Mouse (Mus musculus) liver, postnatal 0 days (tissue): ENCODE data around the gene Serpina5. TPM values are rescaled to one million over a fixed set of nuclear protein-coding genes. Genes with fewer than 3 reads are reported as not detected.

Source experiments
- ATAC-seq: fragments of 200-750 bp; cut with Nextera tagmentation; 2 replicates; pipeline ENCODE4 v1.8.0; 2017; ENCODE audit warnings: mild to moderate bottlenecking, moderate library complexity
- DNase-seq: peaks from one replicate; pipeline ENCODE4 v3.0.0-alpha.2; 2016
- H3K27ac ChIP-seq: fragments of 300-500 bp; sonication (generic); 2 replicates; pipeline ENCODE4 v1.5.1; 2014; ENCODE audit warnings: antibody characterized with exemption, moderate library complexity, mild to moderate bottlenecking, low read depth
- H3K27me3 ChIP-seq: fragments of 300-500 bp; sonication (generic); 2 replicates; pipeline ENCODE4 v1.6.1; 2014; ENCODE audit warnings: low read length, control low read depth, mixed read lengths; ENCODE audit not compliant: insufficient read depth
- H3K36me3 ChIP-seq: fragments of 300-500 bp; sonication (generic); replicated peaks from 2 replicates; pipeline ENCODE4 v1.6.1; 2014; ENCODE audit warnings: mild to moderate bottlenecking, control low read depth, low read length, moderate library complexity, mixed read lengths; ENCODE audit not compliant: insufficient read depth
- H3K4me1 ChIP-seq: fragments of 300-500 bp; sonication (generic); 2 replicates; pipeline ENCODE4 v1.6.1; 2014; ENCODE audit warnings: antibody characterized with exemption, mild to moderate bottlenecking, control low read depth; ENCODE audit not compliant: insufficient read depth
- H3K4me2 ChIP-seq: fragments of 300-500 bp; sonication (generic); 2 replicates; pipeline ENCODE4 v1.6.1; 2014; ENCODE audit warnings: low read depth, mild to moderate bottlenecking, low read length, moderate library complexity, mixed read lengths
- H3K4me3 ChIP-seq: fragments of 300-500 bp; sonication (generic); 2 replicates; pipeline ENCODE4 v1.5.1; 2014; ENCODE audit warnings: low read depth, low read length
- H3K9ac ChIP-seq: fragments of 300-500 bp; sonication (generic); replicated peaks from 2 replicates; pipeline ENCODE4 v1.6.1; 2014; ENCODE audit warnings: mild to moderate bottlenecking, moderate library complexity
- H3K9me3 ChIP-seq: fragments of 300-500 bp; sonication (generic); 2 replicates; pipeline ENCODE4 v1.6.1; 2016; ENCODE audit warnings: mild to moderate bottlenecking, control low read depth, low read length, mixed read lengths
- CTCF ChIP-seq: sonication (generic); IDR thresholded peaks from 2 replicates; pipeline ENCODE4 v1.5.1; 2016; ENCODE audit warnings: antibody characterized with exemption, low read depth
- EP300 ChIP-seq: IDR thresholded peaks from 2 replicates; pipeline ENCODE4 v1.6.1; 2016; ENCODE audit warnings: antibody characterized with exemption, low read depth, mild to moderate bottlenecking
- WGBS: fragments of 180-500 bp; shearing (Covaris S2); extraction: QIAGEN DNeasy Blood & Tissue Kit; methylation state at CpG from one replicate; pipeline ENCODE4 v1.1.7; 2014; ENCODE audit not compliant: insufficient replicate concordance; 5-methylcytosine and 5-hydroxymethylcytosine counted together
- polyA plus RNA-seq: library from polyadenylated mRNA; unstranded; fragments of >200 nt; fragmentation: Nextera tagmentation; extraction: Ambion mirVana; gene quantifications from 2 replicates; pipeline ENCODE4 v1.2.1, GENCODE M21; 2015

The Serpina5 gene
- polyA plus RNA-seq, 1 experiment from 2014 or later: 0.54 TPM

- ATAC-seq: no peak
Measured at GRCm38 (mm10) chr12:104114921-104115579, 14.1 kb downstream of the Serpina5 start.

GRCm38 (mm10) chr12:104123097-104123496, 22.2 kb downstream of the Serpina5 start:
- TF ChIP-seq CTCF (no peak), EP300 (no peak)
- Histone ChIP-seq H3K4me1 (no peaks in the 10 kb centered on the region), H3K36me3 (no peaks in the 10 kb centered on the region), H3K27me3 (no peaks in the 10 kb centered on the region), H3K4me3 (no peak overlapping the region), H3K4me2 (no peak overlapping the region), H3K27ac (no peak overlapping the region), H3K9me3 (no peaks in the 10 kb centered on the region), H3K9ac (no peak overlapping the region)
- no peak for ATAC-seq
- 44% methylated on average over 1 of the region's 1 CpGs for WGBS
- DNase-seq: no peak

More at GRCm38 (mm10) chr12:104114921-104115579, 14.1 kb downstream of the Serpina5 start:
- H3K4me3 ChIP-seq: no peak overlapping the region
- H3K4me1 ChIP-seq: peaks cover 4% of the 10 kb centered on the region; the same call in 1 of the 2 replicates
- no peaks in the 10 kb centered on the region for H3K27me3 ChIP-seq
- H3K9me3 ChIP-seq: no peaks in the 10 kb centered on the region
- WGBS: 52% methylated on average over 3 of the region's 3 CpGs
- no peak overlapping the region for H3K9ac ChIP-seq
- H3K36me3 ChIP-seq: no peaks in the 10 kb centered on the region
- H3K27ac ChIP-seq: no peak overlapping the region
- H3K4me2 ChIP-seq: no peak overlapping the region
- TF ChIP-seq EP300 (no peak), CTCF (no peak)
- DNase-seq: no peak

- Histone ChIP-seq H3K9ac (no peak overlapping the region), H3K4me3 (no peak overlapping the region), H3K4me1 (no peaks in the 10 kb centered on the region), H3K27ac (no peak overlapping the region), H3K4me2 (no peak overlapping the region), H3K9me3 (no peaks in the 10 kb centered on the region), H3K27me3 (no peaks in the 10 kb centered on the region), H3K36me3 (no peaks in the 10 kb centered on the region)
- 58% methylated on average over 2 of the region's 2 CpGs for WGBS
- ATAC-seq (no peak), DNase-seq (no peak)
- TF ChIP-seq EP300 (no peak), CTCF (no peak)
Measured at GRCm38 (mm10) chr12:104123996-104124395, 23.1 kb downstream of the Serpina5 start.

DNA sequence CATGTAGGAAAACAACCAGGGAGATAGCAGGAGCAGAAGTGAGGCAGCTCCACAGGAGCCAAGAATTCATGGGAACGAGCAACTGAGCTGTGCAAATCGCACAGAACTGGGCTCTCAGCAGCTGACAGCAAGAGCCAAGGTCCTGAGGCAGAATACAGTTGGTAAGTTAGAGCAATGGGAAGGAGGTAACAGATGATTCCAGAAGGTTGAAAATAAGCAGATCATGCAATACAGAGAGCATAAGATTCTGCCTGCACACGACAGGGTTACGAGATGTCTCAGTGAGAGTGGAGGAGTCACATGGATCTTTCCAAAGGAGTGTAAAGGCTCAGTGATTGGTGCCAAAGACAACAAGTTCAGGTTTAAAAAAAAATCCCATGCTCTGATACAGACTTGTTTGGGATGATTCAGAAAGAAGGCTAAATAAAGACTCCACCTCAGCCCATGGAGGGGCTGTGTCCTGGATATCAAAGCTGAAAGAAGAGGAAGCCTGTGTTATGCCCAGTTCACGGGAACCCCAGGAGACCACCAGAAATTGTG, 24.2 kb downstream of the Serpina5 start:
- Histone ChIP-seq H3K36me3 (no peaks in the 10 kb centered on the region), H3K9me3 (no peaks in the 10 kb centered on the region), H3K27me3 (no peaks in the 10 kb centered on the region), H3K27ac (no peak overlapping the region), H3K9ac (no peak overlapping the region), H3K4me2 (no peak overlapping the region), H3K4me1 (0 out of 2 replicates have a peak, but pooled peaks cover 2% of the 10 kb centered on the region), H3K4me3 (no peak overlapping the region)
- TF ChIP-seq EP300 (no peak), CTCF (no peak)
- DNase-seq: no peak
- 71% methylated on average over 5 of the region's 5 CpGs for WGBS
- ATAC-seq: no peak

DNA sequence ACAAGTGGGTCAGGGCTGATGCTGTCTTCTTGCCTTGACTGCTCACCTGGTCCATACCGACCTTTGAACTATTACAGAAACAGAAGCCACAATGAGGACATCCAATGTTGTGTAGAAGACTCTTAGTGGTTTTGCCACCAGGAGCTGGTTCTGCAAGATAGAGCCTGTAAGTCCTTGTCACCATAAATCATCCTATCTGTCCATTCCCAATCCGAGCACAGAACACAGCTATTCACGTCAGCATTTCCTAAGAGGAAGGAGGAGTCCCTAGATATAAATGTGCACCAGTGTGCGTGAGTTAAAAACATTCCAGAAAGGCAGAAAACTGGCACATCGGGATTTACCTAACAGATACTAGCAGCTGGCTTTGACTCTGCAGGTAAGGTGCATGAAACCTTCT, 26.8 kb downstream of the Serpina5 start, which contains the start of gene Serpina3b:
TSS of gene Serpina3b (plus strand) at position 301 of the 400 bp plus-strand sequence.
- Histone ChIP-seq H3K36me3 (no peaks in the 10 kb centered on the region), H3K4me2 (no peak within 1 kb of the TSS), H3K4me3 (no peak within 1 kb of the TSS), H3K9me3 (no peaks in the 10 kb centered on the region), H3K4me1 (0 out of 2 replicates have a peak, but pooled peaks cover 7% of the 10 kb centered on the region), H3K9ac (no peak within 1 kb of the TSS), H3K27me3 (no peaks in the 10 kb centered on the region), H3K27ac (no peak within 1 kb of the TSS)
- TF ChIP-seq EP300: no peak
- TF ChIP-seq CTCF: no peak
- no peak for ATAC-seq
- 60% methylated on average over 5 of the region's 5 CpGs for WGBS
- no peak for DNase-seq

DNA sequence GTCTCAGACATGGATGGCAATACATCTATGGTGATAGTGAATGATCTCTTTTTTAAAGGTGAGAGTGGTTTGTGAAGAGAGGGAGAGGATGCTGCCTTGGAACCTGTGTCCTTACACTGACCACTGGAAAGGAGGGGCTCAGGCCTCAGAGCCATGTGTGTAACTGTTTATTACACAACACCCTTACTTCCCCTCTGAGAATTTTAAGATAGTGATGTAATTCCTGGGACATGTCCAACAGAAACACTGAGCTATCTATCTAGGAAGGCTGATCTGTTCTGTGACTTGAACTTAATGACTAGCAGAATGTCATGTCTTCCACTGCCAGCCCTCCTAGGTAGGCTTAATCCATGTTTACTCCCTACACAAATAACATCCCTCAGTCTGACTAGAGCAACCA, 30.1 kb downstream of the Serpina5 start:
- ATAC-seq (no peak), DNase-seq (no peak)
- Histone ChIP-seq H3K9me3 (no peaks in the 10 kb centered on the region), H3K9ac (no peak overlapping the region), H3K4me2 (no peak overlapping the region), H3K27me3 (no peaks in the 10 kb centered on the region), H3K4me1 (0 out of 2 replicates have a peak, but pooled peaks cover 7% of the 10 kb centered on the region), H3K36me3 (no peaks in the 10 kb centered on the region), H3K27ac (no peak overlapping the region), H3K4me3 (no peak overlapping the region)
- TF ChIP-seq CTCF: no peak
- no peak for TF ChIP-seq EP300
